Mouse (Mus musculus) CD4-positive helper T cell, adult 2 months (primary cell): ENCODE data around the gene Npb.
"Not testable (repeated sequence)": the region's sequence is repeated elsewhere in the genome, so short reads cannot be mapped to it uniquely, and the experiment has no call there.

ENCODE experiments used
- DNase-seq: peaks from one replicate; pipeline ENCODE4 v3.0.0-alpha.2; 2012; ENCODE audit warnings: low read depth, missing footprints, low spot score

Gene Npb

GRCm38 (mm10) chr11:120579316-120580107 lies 28.8 kb upstream of the Npb start:
- peak; percentile 80 for DNase-seq

GRCm38 (mm10) chr11:120580190-120580589 lies 28.1 kb upstream of the Npb start:
- DNase-seq = peak; percentile 47

GRCm38 (mm10) chr11:120580871-120581331 lies 27.4 kb upstream of the Npb start:
- peak; percentile 67 for DNase-seq

GRCm38 (mm10) chr11:120581490-120582267 lies 26.6 kb upstream of the Npb start, which contains the start of gene Arhgdia:
Gene Arhgdia (minus strand): TSS chr11:120581624.
- peak; percentile 92 for DNase-seq

- DNase-seq = peak; percentile 73
Observed at GRCm38 (mm10) chr11:120582268-120582981, 25.9 kb upstream of the Npb start.

- DNase-seq = not testable (repeated sequence)
Observed at GRCm38 (mm10) chr11:120582982-120583293, 25.3 kb upstream of the Npb start.

- DNase-seq = no peak
Observed at GRCm38 (mm10) chr11:120583937-120584336, 24.3 kb upstream of the Npb start.

- DNase-seq = no peak
Observed at GRCm38 (mm10) chr11:120588531-120588930, 19.7 kb upstream of the Npb start.

- peak; percentile 39 for DNase-seq
Observed at GRCm38 (mm10) chr11:120597240-120598235, 10.7 kb upstream of the Npb start.

- peak; percentile 99 for DNase-seq
Observed at GRCm38 (mm10) chr11:120598283-120598989, 9.8 kb upstream of the Npb start, which contains the start of the genes Alyref and Anapc11. Gene Alyref (minus strand): TSS chr11:120598365. Gene Anapc11 (plus strand): TSS chr11:120598421.

GRCm38 (mm10) chr11:120598990-120599549 lies 9.2 kb upstream of the Npb start:
- no peak for DNase-seq

GRCm38 (mm10) chr11:120600716-120601115 lies 7.6 kb upstream of the Npb start:
- DNase-seq = peak; percentile 83

GRCm38 (mm10) chr11:120603545-120603944 lies 4.7 kb upstream of the Npb start:
- DNase-seq = no peak

GRCm38 (mm10) chr11:120605667-120606066 lies 2.6 kb upstream of the Npb start:
- no peak for DNase-seq

- DNase-seq = no peak
Observed at GRCm38 (mm10) chr11:120606764-120607163, 1.5 kb upstream of the Npb start.

- no peak for DNase-seq
Observed at GRCm38 (mm10) chr11:120609250-120609649, 973 bp downstream of the Npb start.

- no peak for DNase-seq
Observed at GRCm38 (mm10) chr11:120610477-120611046, 2.3 kb downstream of the Npb start.

GRCm38 (mm10) chr11:120612763-120613162 lies 4.5 kb downstream of the Npb start:
- DNase-seq = peak; percentile 80

GRCm38 (mm10) chr11:120613481-120613972 lies 5.2 kb downstream of the Npb start:
- no peak for DNase-seq
